Mouse (Mus musculus): ENCODE measurements around the gene Prr19.

GRCm38 (mm10) chr7:25274996-25275395, 26.2 kb upstream of the Prr19 start:
- TF ChIP-seq MAFK (IDR thresholded peaks at IDR 0.05; ENCODE audit: insufficient read depth, low read depth, low read length) = no peak
- TF ChIP-seq HCFC1 (IDR thresholded peaks at IDR 0.05; ENCODE audit: borderline replicate concordance, insufficient read depth, low read length) = no peak
- no peak for TF ChIP-seq CHD2 (IDR thresholded peaks at IDR 0.05; ENCODE audit: low read depth, low read length)
